Mouse (Mus musculus) liver, embryonic 15.5 days (tissue): ENCODE measurements around the gene Eif4g3. TPM values are rescaled to one million over a fixed set of nuclear protein-coding genes. Genes with fewer than 3 reads are reported as not detected.

ENCODE experiments used
- ATAC-seq: fragments of 200-750 bp; cut with Nextera tagmentation; 2 replicates; pipeline ENCODE4 v1.8.0; 2017; ENCODE audit warnings: moderate number of reproducible peaks, mild to moderate bottlenecking, moderate library complexity; ENCODE audit not compliant: insufficient read depth
- H3K27ac ChIP-seq: fragments of 300-500 bp; sonication (generic); replicated peaks from 2 replicates; pipeline ENCODE4 v1.5.1; 2015; ENCODE audit warnings: mild to moderate bottlenecking, inconsistent platforms
- H3K27me3 ChIP-seq: fragments of 300-500 bp; sonication (generic); 2 replicates; pipeline ENCODE4 v1.6.1; 2015; ENCODE audit warnings: mild to moderate bottlenecking, inconsistent platforms
- H3K36me3 ChIP-seq: fragments of 300-500 bp; sonication (generic); replicated peaks from 2 replicates; pipeline ENCODE4 v1.6.1; 2015; ENCODE audit warnings: moderate library complexity, mild to moderate bottlenecking, inconsistent platforms
- H3K4me1 ChIP-seq: fragments of 300-500 bp; sonication (generic); replicated peaks from 2 replicates; pipeline ENCODE4 v1.6.1; 2015; ENCODE audit warnings: inconsistent platforms
- H3K4me2 ChIP-seq: fragments of 300-500 bp; sonication (generic); 2 replicates; pipeline ENCODE4 v1.6.1; 2015; ENCODE audit warnings: moderate library complexity, mild to moderate bottlenecking, inconsistent platforms
- H3K4me3 ChIP-seq: fragments of 300-500 bp; sonication (generic); replicated peaks from 2 replicates; pipeline ENCODE4 v1.5.1; 2015; ENCODE audit warnings: mild to moderate bottlenecking, inconsistent platforms
- H3K9ac ChIP-seq: fragments of 300-500 bp; sonication (generic); 2 replicates; pipeline ENCODE4 v1.6.1; 2015; ENCODE audit warnings: moderate library complexity, mild to moderate bottlenecking, inconsistent platforms
- H3K9me3 ChIP-seq: fragments of 300-500 bp; sonication (generic); replicated peaks from 2 replicates; pipeline ENCODE4 v1.6.1; 2016; ENCODE audit warnings: inconsistent platforms
- WGBS: fragments of 180-500 bp; shearing (Covaris S2); methylation state at CpG from one replicate; pipeline ENCODE4 v1.1.7; 2015; ENCODE audit warnings: mixed read lengths; ENCODE audit not compliant: insufficient replicate concordance; 5-methylcytosine and 5-hydroxymethylcytosine counted together
- polyA plus RNA-seq: library from polyadenylated mRNA; unstranded; fragments of >200 nt; fragmentation: Nextera tagmentation; extraction: Ambion mirVana; gene quantifications from 2 replicates; pipeline ENCODE4 v1.2.1, GENCODE M21; 2015

Gene Eif4g3
- polyA plus RNA-seq, 1 experiment from 2014 or later: 6.3 TPM

DNA sequence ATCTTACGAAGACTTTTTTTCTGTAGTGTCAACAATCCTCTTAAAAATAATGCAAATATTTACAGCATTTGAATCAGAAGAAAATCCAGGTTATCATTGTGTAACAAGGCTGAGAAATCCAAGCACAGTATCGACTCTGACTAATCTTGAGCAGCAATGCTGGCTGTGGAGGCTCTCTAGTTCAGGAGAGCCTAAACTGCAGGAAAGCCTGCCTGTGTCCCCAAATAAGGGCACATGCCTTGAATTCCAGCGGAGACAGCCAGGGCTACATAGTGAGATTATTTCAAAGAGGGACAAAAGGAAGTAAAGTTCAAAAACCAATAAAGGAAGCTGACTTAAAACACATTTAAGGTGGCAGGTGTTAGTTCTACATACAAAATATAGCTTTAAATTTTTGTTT lies 168.7 kb downstream of the Eif4g3 start:
- WGBS: 69% methylated on average over 3 of the region's 3 CpGs
- Histone ChIP-seq H3K4me3 (no peak overlapping the region), H3K4me2 (no peak overlapping the region), H3K36me3 (peaks cover 63% of the 10 kb centered on the region), H3K9ac (no peak overlapping the region), H3K27me3 (no peaks in the 10 kb centered on the region), H3K4me1 (no peaks in the 10 kb centered on the region), H3K9me3 (no peaks in the 10 kb centered on the region), H3K27ac (no peak overlapping the region)
- no peak for ATAC-seq

DNA sequence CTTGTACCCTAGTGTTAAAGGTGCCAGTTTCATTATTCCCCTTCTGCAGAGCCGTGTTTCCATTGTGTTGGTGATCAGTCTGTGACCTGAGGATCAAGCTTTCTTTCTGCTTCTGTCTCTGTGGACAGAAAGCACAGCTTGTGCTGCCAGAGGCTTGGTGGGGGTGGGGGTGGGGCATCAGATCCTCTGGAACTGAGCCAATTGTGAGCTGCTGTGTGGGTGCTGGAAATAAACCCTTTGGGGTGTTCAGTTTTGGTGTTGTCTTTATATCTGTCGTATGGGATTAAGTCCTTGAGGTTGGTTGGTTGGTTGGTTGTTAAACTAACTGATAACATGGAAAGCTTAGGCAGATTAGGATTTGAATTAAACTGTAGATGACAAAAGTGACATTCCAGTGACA lies 171.0 kb downstream of the Eif4g3 start:
- Histone ChIP-seq H3K36me3 (peaks cover 64% of the 10 kb centered on the region), H3K4me2 (no peak overlapping the region), H3K4me3 (no peak overlapping the region), H3K9me3 (no peaks in the 10 kb centered on the region), H3K27me3 (no peaks in the 10 kb centered on the region), H3K27ac (no peak overlapping the region), H3K4me1 (peaks cover 5% of the 10 kb centered on the region; the same call in 1 of the 2 replicates), H3K9ac (no peak overlapping the region)
- WGBS: 60% methylated on average over 2 of the region's 2 CpGs
- no peak for ATAC-seq

DNA sequence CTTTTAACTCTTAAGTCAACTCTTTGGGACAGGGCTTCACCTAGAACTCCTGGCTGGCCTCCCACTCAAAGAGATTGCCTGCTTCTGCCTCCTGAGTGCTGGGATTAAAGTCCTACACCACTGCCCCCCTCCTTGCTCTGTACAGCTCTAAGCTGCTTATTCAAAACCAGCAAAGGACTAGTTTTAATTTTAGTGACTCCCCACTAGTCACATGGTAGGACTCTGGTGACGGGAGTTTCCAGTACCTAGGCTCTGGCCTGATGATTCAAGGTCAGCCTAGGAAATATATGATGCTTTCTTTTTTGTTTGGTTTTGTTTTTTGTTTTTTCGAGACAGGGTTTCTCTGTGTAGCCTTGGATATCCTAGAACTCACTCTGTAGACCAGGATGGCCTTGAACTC lies 172.0 kb downstream of the Eif4g3 start:
- H3K4me3 ChIP-seq: no peak overlapping the region
- no peaks in the 10 kb centered on the region for H3K9me3 ChIP-seq
- peaks cover 60% of the 10 kb centered on the region for H3K36me3 ChIP-seq
- 71% methylated on average over 2 of the region's 2 CpGs for WGBS
- no peak for ATAC-seq
- H3K27ac ChIP-seq: no peak overlapping the region
- H3K4me2 ChIP-seq: no peak overlapping the region
- peaks cover 5% of the 10 kb centered on the region; the same call in 1 of the 2 replicates for H3K4me1 ChIP-seq
- no peaks in the 10 kb centered on the region for H3K27me3 ChIP-seq
- H3K9ac ChIP-seq: no peak overlapping the region

DNA sequence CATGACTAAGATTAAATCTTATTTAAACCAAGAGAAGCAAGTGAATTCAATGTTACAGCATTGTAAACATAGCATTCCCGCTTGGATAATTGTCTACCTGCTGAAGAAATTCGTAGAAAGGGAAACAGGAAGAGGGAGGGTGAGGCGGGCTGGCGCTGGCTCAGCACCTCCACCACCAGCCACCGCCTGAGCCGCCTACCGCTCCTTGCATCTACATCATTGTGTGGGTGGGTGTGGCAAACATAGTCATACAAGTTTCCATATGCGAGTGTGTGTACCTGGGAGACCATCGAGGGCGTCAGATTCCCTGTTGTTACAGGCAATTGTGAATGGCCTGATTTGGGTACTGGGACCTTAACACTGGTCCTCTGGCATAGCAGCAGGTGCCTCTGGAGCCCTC lies 173.7 kb downstream of the Eif4g3 start:
- WGBS: 77% methylated on average over 10 of the region's 10 CpGs
- no peak for ATAC-seq
- H3K27ac ChIP-seq: no peak overlapping the region
- no peak overlapping the region for H3K9ac ChIP-seq
- H3K9me3 ChIP-seq: no peaks in the 10 kb centered on the region
- H3K4me3 ChIP-seq: no peak overlapping the region
- peaks cover 69% of the 10 kb centered on the region for H3K36me3 ChIP-seq
- H3K27me3 ChIP-seq: no peaks in the 10 kb centered on the region
- no peak overlapping the region for H3K4me2 ChIP-seq
- peaks cover 5% of the 10 kb centered on the region; the same call in 1 of the 2 replicates for H3K4me1 ChIP-seq

DNA sequence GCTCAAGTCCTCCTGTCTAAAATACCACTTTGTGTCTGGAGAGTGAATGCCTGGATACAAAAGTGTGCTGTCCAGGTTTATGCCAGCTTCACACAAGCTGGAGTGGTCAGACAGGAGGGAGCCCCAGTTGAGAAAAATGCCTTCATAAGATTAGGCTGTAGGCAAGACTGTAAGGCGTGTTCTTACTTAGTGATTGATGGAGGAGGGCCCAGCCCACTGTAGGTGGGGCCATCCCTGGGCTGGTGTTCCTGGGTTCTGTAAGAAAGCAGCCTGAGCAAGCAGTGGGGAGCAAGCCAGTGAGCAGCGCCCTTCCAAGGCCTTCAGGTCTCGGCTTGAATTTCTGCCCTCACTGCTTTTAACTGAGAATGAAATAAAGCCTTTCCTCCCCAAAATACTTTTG lies 175.3 kb downstream of the Eif4g3 start:
- Histone ChIP-seq H3K4me2 (no peak overlapping the region), H3K4me1 (peaks cover 5% of the 10 kb centered on the region; the same call in 1 of the 2 replicates), H3K27me3 (no peaks in the 10 kb centered on the region), H3K9me3 (no peaks in the 10 kb centered on the region), H3K9ac (no peak overlapping the region), H3K36me3 (peaks cover 85% of the 10 kb centered on the region), H3K27ac (no peak overlapping the region), H3K4me3 (no peak overlapping the region)
- WGBS: 50% methylated on average over 3 of the region's 3 CpGs
- peak; percentile 57; the same call in 1 of the 2 replicates for ATAC-seq

DNA sequence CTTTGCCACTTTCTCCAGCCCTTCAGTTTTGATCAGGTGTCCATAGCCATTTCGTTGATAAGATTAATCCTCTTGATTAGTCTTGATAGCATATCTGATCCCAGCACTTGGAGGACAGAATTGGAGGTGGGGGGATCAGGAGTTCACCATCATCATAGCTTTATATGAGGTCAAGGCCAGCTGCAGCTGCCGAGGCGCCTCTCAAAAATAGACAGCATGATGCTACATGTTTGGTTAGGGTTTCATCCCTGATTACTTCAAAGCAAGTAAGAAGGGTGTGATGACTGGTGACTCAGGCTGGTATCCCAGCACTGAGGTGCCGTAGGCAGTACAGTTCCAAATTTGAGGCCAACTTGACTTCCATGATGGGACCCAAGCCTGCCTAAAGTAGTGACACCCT lies 176.6 kb downstream of the Eif4g3 start:
- peaks cover 5% of the 10 kb centered on the region; the same call in 1 of the 2 replicates for H3K4me1 ChIP-seq
- peaks cover 87% of the 10 kb centered on the region for H3K36me3 ChIP-seq
- H3K4me3 ChIP-seq: no peak overlapping the region
- no peak for ATAC-seq
- H3K4me2 ChIP-seq: no peak overlapping the region
- H3K9me3 ChIP-seq: no peaks in the 10 kb centered on the region
- H3K9ac ChIP-seq: no peak overlapping the region
- 75% methylated on average over 4 of the region's 4 CpGs for WGBS
- H3K27me3 ChIP-seq: no peaks in the 10 kb centered on the region
- no peak overlapping the region for H3K27ac ChIP-seq

DNA sequence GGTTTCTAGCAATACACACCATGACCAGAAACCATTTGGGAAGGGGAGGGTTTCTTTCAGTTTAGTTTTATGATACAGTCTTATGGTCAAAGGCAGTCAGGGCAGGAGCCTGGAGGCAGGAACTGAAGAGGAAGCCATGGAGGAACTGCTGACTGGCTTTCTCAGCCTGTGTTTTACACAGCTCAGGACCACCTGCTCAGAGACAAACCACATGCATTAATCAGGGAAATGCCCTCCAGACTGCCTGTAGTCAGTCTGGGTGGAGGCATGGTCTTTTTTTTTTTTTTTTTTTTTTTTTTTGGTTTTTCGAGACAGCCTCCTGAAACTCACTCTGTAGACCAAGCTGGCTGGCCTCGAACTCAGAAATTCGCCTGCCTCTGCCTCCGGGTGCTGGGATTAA lies 179.9 kb downstream of the Eif4g3 start:
- H3K4me2 ChIP-seq: no peak overlapping the region
- no peaks in the 10 kb centered on the region for H3K27me3 ChIP-seq
- H3K9me3 ChIP-seq: no peaks in the 10 kb centered on the region
- no peak overlapping the region for H3K4me3 ChIP-seq
- peaks cover 86% of the 10 kb centered on the region for H3K36me3 ChIP-seq
- ATAC-seq: no peak
- WGBS: 63% methylated on average over 4 of the region's 4 CpGs
- H3K27ac ChIP-seq: no peak overlapping the region
- H3K4me1 ChIP-seq: peaks cover 5% of the 10 kb centered on the region; the same call in 1 of the 2 replicates
- no peak overlapping the region for H3K9ac ChIP-seq

DNA sequence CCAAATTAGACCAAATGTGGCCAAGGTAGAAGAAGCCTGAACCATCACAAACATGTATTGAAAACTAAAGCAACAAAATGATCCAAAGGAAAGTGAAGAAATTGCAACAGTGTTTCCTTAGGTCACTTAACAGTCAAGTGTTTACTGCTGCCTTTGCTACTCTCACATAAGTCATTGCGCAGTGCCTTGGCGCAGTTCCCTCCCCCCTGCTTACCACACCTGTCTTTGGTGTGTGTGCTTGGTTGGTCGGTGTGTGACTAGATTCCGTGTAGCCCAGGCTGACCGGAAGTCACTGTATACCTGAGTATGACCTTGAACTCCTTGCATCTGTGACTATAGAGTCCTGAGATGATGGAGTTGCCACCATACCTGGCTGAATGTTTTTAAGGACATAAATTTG lies 186.6 kb downstream of the Eif4g3 start:
- H3K4me2 ChIP-seq: no peak overlapping the region
- no peak overlapping the region for H3K27ac ChIP-seq
- H3K4me1 ChIP-seq: peaks cover 5% of the 10 kb centered on the region; the same call in 1 of the 2 replicates
- peaks cover 85% of the 10 kb centered on the region for H3K36me3 ChIP-seq
- H3K27me3 ChIP-seq: no peaks in the 10 kb centered on the region
- ATAC-seq: no peak
- 85% methylated on average over 5 of the region's 5 CpGs for WGBS
- no peaks in the 10 kb centered on the region for H3K9me3 ChIP-seq
- no peak overlapping the region for H3K4me3 ChIP-seq
- no peak overlapping the region for H3K9ac ChIP-seq

DNA sequence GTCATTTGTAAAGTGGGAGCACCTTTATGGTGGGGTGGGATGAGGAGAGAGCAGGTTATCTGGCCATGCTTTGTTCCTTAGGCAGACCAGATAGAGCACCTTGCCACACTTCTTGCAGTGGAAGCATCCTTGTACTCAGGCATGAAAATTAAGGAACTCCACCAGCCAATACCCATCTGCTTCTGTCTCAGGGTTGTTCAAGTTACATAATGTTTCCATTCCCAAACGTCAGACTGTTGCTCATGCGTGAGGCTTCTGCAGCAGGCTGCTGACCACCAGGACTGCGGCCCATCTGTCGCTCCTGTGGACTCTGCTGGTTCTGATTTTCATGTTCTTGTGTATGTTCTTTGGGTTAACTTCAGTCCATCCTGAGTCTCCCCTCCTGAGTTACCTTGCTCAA lies 187.9 kb downstream of the Eif4g3 start:
- Histone ChIP-seq H3K27me3 (no peaks in the 10 kb centered on the region), H3K9ac (no peak overlapping the region), H3K4me3 (no peak overlapping the region), H3K4me1 (peaks cover 5% of the 10 kb centered on the region; the same call in 1 of the 2 replicates), H3K4me2 (no peak overlapping the region), H3K36me3 (peaks cover 83% of the 10 kb centered on the region), H3K27ac (no peak overlapping the region), H3K9me3 (no peaks in the 10 kb centered on the region)
- no peak for ATAC-seq
- 82% methylated on average over 4 of the region's 4 CpGs for WGBS

DNA sequence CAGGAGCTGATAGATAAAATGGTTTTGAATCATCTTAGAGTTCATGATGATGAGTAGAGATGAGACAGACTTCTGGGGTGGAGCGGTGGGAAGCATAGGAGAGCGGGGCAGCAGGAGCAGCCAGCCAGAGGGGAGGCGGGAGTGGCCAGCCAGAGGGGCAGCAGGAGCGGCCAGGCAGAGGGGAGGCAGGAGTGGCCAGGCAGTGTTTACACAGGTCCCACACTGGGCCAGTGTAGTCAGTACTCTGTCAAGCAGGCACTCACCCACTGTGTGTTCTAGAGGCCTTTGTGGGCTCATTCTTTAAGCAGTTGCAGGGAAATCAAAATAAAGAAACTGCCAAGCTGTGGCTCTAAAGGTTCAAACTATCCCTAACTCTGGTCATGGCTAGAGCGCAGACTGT lies 191.2 kb downstream of the Eif4g3 start:
- H3K4me2 ChIP-seq: no peak overlapping the region
- peaks cover 7% of the 10 kb centered on the region; the same call in 1 of the 2 replicates for H3K4me1 ChIP-seq
- peaks cover 84% of the 10 kb centered on the region for H3K36me3 ChIP-seq
- 79% methylated on average over 5 of the region's 5 CpGs for WGBS
- H3K27me3 ChIP-seq: no peaks in the 10 kb centered on the region
- peak; percentile 59; the same call in 1 of the 2 replicates for ATAC-seq
- H3K9me3 ChIP-seq: no peaks in the 10 kb centered on the region
- no peak overlapping the region for H3K9ac ChIP-seq
- no peak overlapping the region for H3K4me3 ChIP-seq
- H3K27ac ChIP-seq: no peak overlapping the region

DNA sequence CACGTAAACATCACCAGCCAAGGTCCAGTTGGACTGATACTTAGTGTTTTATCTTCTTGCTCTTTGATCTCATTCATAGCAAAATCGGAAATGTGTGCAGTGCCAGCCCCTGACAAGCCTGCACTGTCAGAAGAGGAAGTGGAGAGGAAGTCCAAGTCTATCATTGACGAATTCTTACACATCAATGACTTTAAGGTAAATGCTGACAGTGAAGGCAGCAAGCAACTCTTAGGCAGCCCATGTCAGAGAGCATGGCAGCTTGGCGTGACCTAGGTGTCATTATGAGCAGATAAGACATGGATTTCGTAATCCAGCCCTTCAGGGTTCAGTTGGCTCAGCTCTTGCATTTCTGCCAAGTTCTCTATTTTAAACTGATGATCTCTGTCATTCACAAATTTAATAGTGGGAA lies 191.8 kb downstream of the Eif4g3 start:
- 47% methylated on average over 5 of the region's 5 CpGs for WGBS
- H3K27ac ChIP-seq: no peak overlapping the region

DNA sequence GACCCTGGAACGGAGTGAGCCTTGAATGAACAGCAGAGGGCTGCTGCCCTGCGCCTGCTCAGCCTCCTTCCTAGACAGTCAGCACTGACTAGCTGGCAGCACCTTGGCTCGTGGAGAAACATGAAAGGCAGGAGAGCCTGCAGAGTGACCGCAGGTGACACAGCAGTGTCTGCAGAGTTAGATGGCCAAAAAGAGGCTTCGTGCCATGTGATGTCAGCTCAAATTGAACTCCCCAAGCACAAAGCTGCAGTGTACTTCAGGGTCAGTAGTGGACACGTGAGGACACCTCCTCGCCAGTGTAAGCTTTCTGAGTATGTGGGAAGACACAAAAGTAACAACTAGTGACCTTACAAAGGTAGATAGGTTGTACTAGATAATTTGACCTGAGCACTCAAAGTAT lies 193.1 kb downstream of the Eif4g3 start:
- 71% methylated on average over 7 of the region's 7 CpGs for WGBS
- H3K9me3 ChIP-seq: no peaks in the 10 kb centered on the region
- H3K36me3 ChIP-seq: peaks cover 76% of the 10 kb centered on the region
- H3K9ac ChIP-seq: no peak overlapping the region
- peaks cover 7% of the 10 kb centered on the region; the same call in 1 of the 2 replicates for H3K4me1 ChIP-seq
- H3K4me2 ChIP-seq: no peak overlapping the region
- H3K27ac ChIP-seq: no peak overlapping the region
- H3K4me3 ChIP-seq: no peak overlapping the region
- no peak for ATAC-seq
- H3K27me3 ChIP-seq: no peaks in the 10 kb centered on the region

More for the DNA sequence above, 191.8 kb downstream of the Eif4g3 start:
- Histone ChIP-seq H3K9ac (no peak overlapping the region), H3K27me3 (no peaks in the 10 kb centered on the region), H3K4me2 (no peak overlapping the region), H3K36me3 (peaks cover 82% of the 10 kb centered on the region), H3K4me1 (peaks cover 7% of the 10 kb centered on the region; the same call in 1 of the 2 replicates), H3K4me3 (no peak overlapping the region), H3K9me3 (no peaks in the 10 kb centered on the region)
- ATAC-seq: no peak
